9 mouse cellular contexts compared by ENCODE assay signal in genomic region chr13:98317246-98317677, GRCm38 (mm10). TPM values are rescaled to one million over a fixed set of nuclear protein-coding genes. Genes with fewer than 3 reads are reported as not detected.
DNase-seq lines count a peak whose midpoint lies in the region; ATAC-seq lines count a peak whose summit lies in the region.
"Had no signal": no experiment of that assay in that cellular context is flagged by ENCODE, and none has a peak within 500 bp of the region (broad histone marks: within the 10 kb centered on the region; RNA-seq: fewer than 3 reads in every experiment).

No protein-coding gene starts in this region.

- 2% methylated on average over 16 of the region's 16 CpGs for WGBS in kidney, embryonic 15.5 days
- WGBS in hindbrain, embryonic 14.5 days = 3% methylated on average over 16 of the region's 16 CpGs
- 3% methylated on average over 16 of the region's 16 CpGs for WGBS in midbrain, embryonic 12.5 days

- H3K27ac ChIP-seq in kidney, embryonic 15.5 days = peak overlapping the region; percentile 93
- peak overlapping the region; percentile 80 for H3K27ac ChIP-seq in hindbrain, embryonic 14.5 days
- peak overlapping the region; percentile 84 for H3K27ac ChIP-seq in midbrain, embryonic 12.5 days (replicated peaks)

- H3K4me2 ChIP-seq in kidney, embryonic 15.5 days = peak overlapping the region; percentile 75
- H3K4me2 ChIP-seq in hindbrain, embryonic 14.5 days (replicated peaks) = peak overlapping the region; percentile 87
- H3K4me2 ChIP-seq in midbrain, embryonic 12.5 days (replicated peaks) = peak overlapping the region; percentile 72

- no peak for DNase-seq in kidney, postnatal 4 days
- peak; percentile 42 for DNase-seq in hindbrain, embryonic 14.5 days (ENCODE audit: low spot score)
- DNase-seq in layer of hippocampus, postnatal 14 days (ENCODE audit: low spot score in 2 of 2) = no peak
- DNase-seq in cerebellum, adult 18-20 months = no peak
- DNase-seq in ovary, postnatal 14 days (ENCODE audit: low spot score) = no peak

- H3K9me3 ChIP-seq in kidney, embryonic 15.5 days (replicated peaks) = no peaks in the 10 kb centered on the region
- H3K9me3 ChIP-seq in hindbrain, embryonic 14.5 days (ENCODE audit: control insufficient read depth, low read length) = no peaks in the 10 kb centered on the region
- H3K9me3 ChIP-seq in midbrain, embryonic 12.5 days = no peaks in the 10 kb centered on the region

- no peaks in the 10 kb centered on the region for H3K27me3 ChIP-seq in kidney, embryonic 15.5 days
- no peaks in the 10 kb centered on the region for H3K27me3 ChIP-seq in hindbrain, embryonic 14.5 days (ENCODE audit: control insufficient read depth, insufficient read depth, low read length)
- no peaks in the 10 kb centered on the region for H3K27me3 ChIP-seq in midbrain, embryonic 12.5 days

- no peak for ATAC-seq in kidney, embryonic 15.5 days (replicated peaks; ENCODE audit: low FRiP score)
- peak; percentile 10 for ATAC-seq in common myeloid progenitor, adult 5-6 weeks (replicated peaks; ENCODE audit: low read depth, poor library complexity, severe bottlenecking)
- 0 out of 2 replicates have a peak, but pooled peaks have one; percentile 12 for ATAC-seq in hindbrain, embryonic 14.5 days (ENCODE audit: low FRiP score)
- ATAC-seq in midbrain, embryonic 12.5 days (ENCODE audit: low FRiP score, low read depth) = peak; percentile 27; the same call in 1 of the 2 replicates

- peak overlapping the region; percentile 98 for H3K9ac ChIP-seq in kidney, embryonic 15.5 days
- H3K9ac ChIP-seq in hindbrain, embryonic 14.5 days = peak overlapping the region; percentile 95
- peak overlapping the region; percentile 98 for H3K9ac ChIP-seq in midbrain, embryonic 12.5 days (replicated peaks)

- H3K4me1 ChIP-seq in kidney, embryonic 15.5 days = peaks cover 20% of the 10 kb centered on the region
- peaks cover 23% of the 10 kb centered on the region for H3K4me1 ChIP-seq in hindbrain, embryonic 14.5 days (replicated peaks; ENCODE audit: control insufficient read depth, insufficient read depth, low read length)
- H3K4me1 ChIP-seq in midbrain, embryonic 12.5 days = peaks cover 15% of the 10 kb centered on the region

- H3K36me3 ChIP-seq in kidney, embryonic 15.5 days = peaks cover 23% of the 10 kb centered on the region
- peaks cover 27% of the 10 kb centered on the region for H3K36me3 ChIP-seq in hindbrain, embryonic 14.5 days (replicated peaks; ENCODE audit: control insufficient read depth, insufficient read depth)
- H3K36me3 ChIP-seq in midbrain, embryonic 12.5 days = peaks cover 15% of the 10 kb centered on the region

- H3K4me3 ChIP-seq in kidney, embryonic 15.5 days (replicated peaks) = peak overlapping the region; percentile 97
- peak overlapping the region; percentile 99 for H3K4me3 ChIP-seq in hindbrain, embryonic 14.5 days (replicated peaks; ENCODE audit: low read length)
- H3K4me3 ChIP-seq in midbrain, embryonic 12.5 days = peak overlapping the region; percentile 85

RNA-seq across cellular contexts. Expression of gene Btf3, which starts 0.5 kb away (rescaled TPM):
- 689 and 781 TPM in 2 replicates for polyA plus RNA-seq in kidney, embryonic 15.5 days (2015; fragmentation: Nextera tagmentation; extraction: Ambion mirVana)
- total RNA-seq in common myeloid progenitor, adult 5-6 weeks (2017) = 2,029 and 2,484 TPM in 2 replicates
- polyA plus RNA-seq in hindbrain, embryonic 14.5 days (2014; fragmentation: Nextera tagmentation; extraction: Ambion mirVana) = 498 and 539 TPM in 2 replicates
- polyA plus RNA-seq in midbrain, embryonic 12.5 days (2016; fragmentation: Nextera tagmentation; extraction: Ambion mirVana) = 628 and 633 TPM in 2 replicates
- 100 to 1,000 TPM; 209 to 232 TPM for total RNA-seq in layer of hippocampus, postnatal 14 days (2021)

RNA-seq across cellular contexts. Expression of gene Foxd1, which starts 36.8 kb away (rescaled TPM):
- polyA plus RNA-seq in kidney, embryonic 15.5 days (2015; fragmentation: Nextera tagmentation; extraction: Ambion mirVana) = 4.7 and 5.0 TPM in 2 replicates
- not detected in 2 replicates for total RNA-seq in common myeloid progenitor, adult 5-6 weeks (2017)
- polyA plus RNA-seq in hindbrain, embryonic 14.5 days (2014; fragmentation: Nextera tagmentation; extraction: Ambion mirVana) = 0.89 and 1.1 TPM in 2 replicates
- polyA plus RNA-seq in midbrain, embryonic 12.5 days (2016; fragmentation: Nextera tagmentation; extraction: Ambion mirVana) = 5.2 and 6.0 TPM in 2 replicates
- total RNA-seq in layer of hippocampus, postnatal 14 days (2021) = 1 to 10 TPM; 1.1 to 1.4 TPM

RNA-seq across cellular contexts. Expression of gene Gm21976, which starts 37.6 kb away (rescaled TPM):
- polyA plus RNA-seq in kidney, embryonic 15.5 days (2015; fragmentation: Nextera tagmentation; extraction: Ambion mirVana) = not detected in 2 replicates
- not detected in 2 replicates for total RNA-seq in common myeloid progenitor, adult 5-6 weeks (2017)
- polyA plus RNA-seq in hindbrain, embryonic 14.5 days (2014; fragmentation: Nextera tagmentation; extraction: Ambion mirVana) = not detected in 2 replicates
- polyA plus RNA-seq in midbrain, embryonic 12.5 days (2016; fragmentation: Nextera tagmentation; extraction: Ambion mirVana) = not detected in 2 replicates
- total RNA-seq in layer of hippocampus, postnatal 14 days (2021) = not detected
- total RNA-seq: adrenal gland, postnatal 36 days had no signal

RNA-seq across cellular contexts. Expression of gene Ankra2, which starts 54.4 kb away (rescaled TPM):
- 15.0 and 15.7 TPM in 2 replicates for polyA plus RNA-seq in kidney, embryonic 15.5 days (2015; fragmentation: Nextera tagmentation; extraction: Ambion mirVana)
- 13.4 and 32.3 TPM in 2 replicates for total RNA-seq in common myeloid progenitor, adult 5-6 weeks (2017)
- 93.4 and 94.2 TPM in 2 replicates for polyA plus RNA-seq in hindbrain, embryonic 14.5 days (2014; fragmentation: Nextera tagmentation; extraction: Ambion mirVana)
- 36.6 and 38.9 TPM in 2 replicates for polyA plus RNA-seq in midbrain, embryonic 12.5 days (2016; fragmentation: Nextera tagmentation; extraction: Ambion mirVana)
- total RNA-seq in layer of hippocampus, postnatal 14 days (2021) = 10 to 100 TPM; 48.6 to 49.0 TPM

RNA-seq across cellular contexts. Expression of gene Utp15, which starts 54.4 kb away (rescaled TPM):
- 33.7 and 36.7 TPM in 2 replicates for polyA plus RNA-seq in kidney, embryonic 15.5 days (2015; fragmentation: Nextera tagmentation; extraction: Ambion mirVana)
- total RNA-seq in common myeloid progenitor, adult 5-6 weeks (2017) = 47.2 and 52.2 TPM in 2 replicates
- polyA plus RNA-seq in hindbrain, embryonic 14.5 days (2014; fragmentation: Nextera tagmentation; extraction: Ambion mirVana) = 26.9 and 30.3 TPM in 2 replicates
- 38.8 and 39.9 TPM in 2 replicates for polyA plus RNA-seq in midbrain, embryonic 12.5 days (2016; fragmentation: Nextera tagmentation; extraction: Ambion mirVana)
- 10 to 100 TPM; 17.8 to 19.2 TPM for total RNA-seq in layer of hippocampus, postnatal 14 days (2021)
